Mouse (Mus musculus) forebrain, embryonic 11.5 days (tissue): ENCODE measurements around the gene Myh1. TPM values are rescaled to one million over a fixed set of nuclear protein-coding genes. Genes with fewer than 3 reads are reported as not detected.

Experiments used
- ATAC-seq: fragments of 200-750 bp; cut with Nextera tagmentation; replicated peaks from 2 replicates; pipeline ENCODE4 v1.8.0; 2017; ENCODE audit warnings: moderate TSS enrichment; ENCODE audit not compliant: low FRiP score
- DNase-seq: peaks from one replicate; pipeline ENCODE4 v3.0.0-alpha.2; 2017; ENCODE audit warnings: low spot score
- H3K27ac ChIP-seq: fragments of 300-500 bp; sonication (generic); 2 replicates; pipeline ENCODE4 v1.5.1; 2014; ENCODE audit warnings: low read depth, low read length
- H3K27me3 ChIP-seq: fragments of 300-500 bp; sonication (generic); 2 replicates; pipeline ENCODE4 v1.6.1; 2014; ENCODE audit warnings: mild to moderate bottlenecking, low read length, mixed read lengths; ENCODE audit not compliant: control insufficient read depth, insufficient read depth
- H3K36me3 ChIP-seq: fragments of 300-500 bp; sonication (generic); 2 replicates; pipeline ENCODE4 v1.6.1; 2014; ENCODE audit warnings: mild to moderate bottlenecking, low read length, moderate library complexity, mixed read lengths; ENCODE audit not compliant: control insufficient read depth, insufficient read depth
- H3K4me1 ChIP-seq: fragments of 300-500 bp; sonication (generic); replicated peaks from 2 replicates; pipeline ENCODE4 v1.6.1; 2014; ENCODE audit warnings: low read length, mixed read lengths; ENCODE audit not compliant: control insufficient read depth, insufficient read depth
- H3K4me2 ChIP-seq: fragments of 300-500 bp; sonication (generic); 2 replicates; pipeline ENCODE4 v1.6.1; 2014; ENCODE audit warnings: low read depth, mild to moderate bottlenecking, low read length, moderate library complexity, mixed read lengths; ENCODE audit not compliant: severe bottlenecking
- H3K4me3 ChIP-seq: fragments of 300-500 bp; sonication (generic); 2 replicates; pipeline ENCODE4 v1.5.1; 2014; ENCODE audit warnings: low read depth, low read length
- H3K9ac ChIP-seq: fragments of 300-500 bp; sonication (generic); 2 replicates; pipeline ENCODE4 v1.6.1; 2014; ENCODE audit warnings: low read length
- H3K9me3 ChIP-seq: fragments of 300-500 bp; sonication (generic); 2 replicates; pipeline ENCODE4 v1.6.1; 2016; ENCODE audit warnings: low read length, mixed read lengths; ENCODE audit not compliant: control insufficient read depth
- WGBS: fragments of 180-500 bp; shearing (Covaris S2); extraction: QIAGEN DNeasy Blood & Tissue Kit; methylation state at CpG from one replicate; pipeline ENCODE4 v1.1.7; 2014; 5-methylcytosine and 5-hydroxymethylcytosine counted together
- polyA plus RNA-seq: library from polyadenylated mRNA; unstranded; fragments of >200 nt; fragmentation: Nextera tagmentation; extraction: Ambion mirVana; gene quantifications from 2 replicates; pipeline ENCODE4 v1.2.1, GENCODE M21; 2014

Myh1 gene
- polyA plus RNA-seq, 1 experiment from 2014 or later = not detected

- no peak overlapping the region for H3K4me2 ChIP-seq
- H3K9ac ChIP-seq = no peak overlapping the region
- no peak overlapping the region for H3K27ac ChIP-seq
- H3K9me3 ChIP-seq = no peaks in the 10 kb centered on the region
- no peaks in the 10 kb centered on the region for H3K27me3 ChIP-seq
- H3K4me3 ChIP-seq = no peak overlapping the region
- ATAC-seq = no peak
- 95% methylated on average over 6 of the region's 6 CpGs for WGBS
- no peaks in the 10 kb centered on the region for H3K36me3 ChIP-seq
- H3K4me1 ChIP-seq = no peaks in the 10 kb centered on the region
- no peak for DNase-seq
Observed at GRCm38 (mm10) chr11:67241051-67241450, 41.2 kb downstream of the Myh1 start.

GRCm38 (mm10) chr11:67253691-67254090 lies 53.8 kb downstream of the Myh1 start:
- no peak overlapping the region for H3K4me3 ChIP-seq
- no peaks in the 10 kb centered on the region for H3K27me3 ChIP-seq
- H3K4me2 ChIP-seq = no peak overlapping the region
- H3K27ac ChIP-seq = no peak overlapping the region
- no peaks in the 10 kb centered on the region for H3K36me3 ChIP-seq
- DNase-seq (no peak), ATAC-seq (no peak)
- no peaks in the 10 kb centered on the region for H3K9me3 ChIP-seq
- no peaks in the 10 kb centered on the region for H3K4me1 ChIP-seq
- 91% methylated on average over 4 of the region's 4 CpGs for WGBS
- no peak overlapping the region for H3K9ac ChIP-seq

DNA sequence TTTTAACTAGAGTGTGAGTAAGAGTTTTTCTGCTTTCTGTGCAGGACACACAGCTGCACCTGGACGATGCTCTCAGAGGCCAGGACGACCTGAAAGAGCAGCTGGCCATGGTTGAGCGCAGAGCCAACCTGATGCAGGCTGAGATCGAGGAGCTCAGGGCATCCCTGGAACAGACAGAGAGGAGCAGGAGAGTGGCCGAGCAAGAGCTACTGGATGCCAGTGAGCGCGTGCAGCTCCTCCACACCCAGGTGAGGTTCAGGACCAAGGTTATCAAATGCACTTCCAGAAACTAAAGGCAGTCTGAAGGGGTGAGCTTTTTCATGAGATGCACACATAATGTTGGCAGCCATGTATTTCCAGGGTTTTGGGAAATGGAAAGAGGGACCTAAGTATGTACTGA lies 57.2 kb downstream of the Myh1 start:
- WGBS = 88% methylated on average over 7 of the region's 7 CpGs
- no peak for DNase-seq
- no peak overlapping the region for H3K9ac ChIP-seq

GRCm38 (mm10) chr11:67260956-67261355 lies 61.1 kb downstream of the Myh1 start:
- Histone ChIP-seq H3K4me1 (no peaks in the 10 kb centered on the region), H3K4me2 (no peak overlapping the region), H3K27ac (no peak overlapping the region), H3K36me3 (no peaks in the 10 kb centered on the region), H3K4me3 (no peak overlapping the region), H3K9ac (no peak overlapping the region), H3K27me3 (no peaks in the 10 kb centered on the region), H3K9me3 (no peaks in the 10 kb centered on the region)
- WGBS = 88% methylated on average over 6 of the region's 6 CpGs
- DNase-seq = no peak
- ATAC-seq = no peak

More for the DNA sequence above, 57.2 kb downstream of the Myh1 start:
- H3K36me3 ChIP-seq = no peaks in the 10 kb centered on the region
- H3K4me2 ChIP-seq = no peak overlapping the region
- H3K27me3 ChIP-seq = no peaks in the 10 kb centered on the region
- H3K9me3 ChIP-seq = no peaks in the 10 kb centered on the region
- ATAC-seq = no peak
- H3K27ac ChIP-seq = no peak overlapping the region
- H3K4me1 ChIP-seq = no peaks in the 10 kb centered on the region
- no peak overlapping the region for H3K4me3 ChIP-seq

Other genes with a start within 250 kb of the Myh1 start
- gene Tmem238l, start 243.4 kb upstream of the Myh1 start, polyA plus RNA-seq = not detected in 2 replicates
- gene Tmem220, start 174.9 kb upstream of the Myh1 start, polyA plus RNA-seq = 0.49 and 1.3 TPM in 2 replicates
- gene Adprm, start 147.5 kb upstream of the Myh1 start, polyA plus RNA-seq = 30.7 and 31.9 TPM in 2 replicates
- gene Sco1, start 147.4 kb upstream of the Myh1 start, polyA plus RNA-seq = 19.7 and 21.9 TPM in 2 replicates
- 0.48 and 0.59 TPM in 2 replicates for gene Myh3, start 121.8 kb upstream of the Myh1 start, polyA plus RNA-seq
- gene Myh2, start 29.0 kb upstream of the Myh1 start, polyA plus RNA-seq = not detected in 2 replicates
- gene Myh4, start 38.0 kb downstream of the Myh1 start, polyA plus RNA-seq = not detected in 2 replicates
- not detected in 2 replicates for gene Myh8, start 77.1 kb downstream of the Myh1 start, polyA plus RNA-seq
- not detected in 2 replicates for gene Myh13, start 121.6 kb downstream of the Myh1 start, polyA plus RNA-seq